Mouse (Mus musculus): ENCODE measurements around the gene Olfr1242. TPM values are rescaled to one million over a fixed set of nuclear protein-coding genes. Genes with fewer than 3 reads are reported as not detected.

Olfr1242 gene
- not detected in 2 replicates for polyA plus RNA-seq (2015; fragmentation: Nextera tagmentation; extraction: Ambion mirVana)

- ATAC-seq (ENCODE audit: insufficient number of reproducible peaks, low FRiP score, low TSS enrichment, low read depth), result no peak
- H3K4me3 ChIP-seq (replicated peaks), result no peak within 1 kb of the TSS
- WGBS, result 86% methylated on average over 1 of the region's 1 CpGs
- no peak within 1 kb of the TSS for H3K9ac ChIP-seq
- H3K36me3 ChIP-seq, result no peaks in the 10 kb centered on the region
- no peaks in the 10 kb centered on the region for H3K9me3 ChIP-seq (replicated peaks)
- no peaks in the 10 kb centered on the region for H3K4me1 ChIP-seq
- no peak within 1 kb of the TSS for H3K4me2 ChIP-seq (replicated peaks)
- H3K27me3 ChIP-seq, result no peaks in the 10 kb centered on the region
- no peak within 1 kb of the TSS for H3K27ac ChIP-seq (replicated peaks)
These were observed at the start of gene Olfr1242 for GRCm38 (mm10) chr2:89498235-89498634. Gene Olfr1242 (minus strand): TSS chr2:89498335.

- Histone ChIP-seq H3K4me1 (no peaks in the 10 kb centered on the region), H3K27ac (replicated peaks) (no peak overlapping the region), H3K9me3 (replicated peaks) (no peaks in the 10 kb centered on the region), H3K4me3 (replicated peaks) (no peak overlapping the region), H3K27me3 (no peaks in the 10 kb centered on the region), H3K4me2 (replicated peaks) (no peak overlapping the region), H3K9ac (no peak overlapping the region), H3K36me3 (no peaks in the 10 kb centered on the region)
- WGBS, result 48% methylated on average over 2 of the region's 2 CpGs
- no peak for ATAC-seq (ENCODE audit: insufficient number of reproducible peaks, low FRiP score, low TSS enrichment, low read depth)
These were observed 46.4 kb upstream of the Olfr1242 start for GRCm38 (mm10) chr2:89544516-89544915.

- Histone ChIP-seq H3K36me3 (no peaks in the 10 kb centered on the region), H3K4me1 (no peaks in the 10 kb centered on the region), H3K4me2 (replicated peaks) (no peak overlapping the region), H3K27ac (replicated peaks) (no peak overlapping the region), H3K9me3 (replicated peaks) (no peaks in the 10 kb centered on the region), H3K4me3 (replicated peaks) (no peak overlapping the region), H3K27me3 (no peaks in the 10 kb centered on the region), H3K9ac (no peak overlapping the region)
- WGBS, result 67% methylated on average over 1 of the region's 1 CpGs
- ATAC-seq (ENCODE audit: insufficient number of reproducible peaks, low FRiP score, low TSS enrichment, low read depth), result no peak
These were observed 41.8 kb upstream of the Olfr1242 start for GRCm38 (mm10) chr2:89539923-89540322.

GRCm38 (mm10) chr2:89531387-89531786 lies 33.3 kb upstream of the Olfr1242 start, which contains the start of gene Olfr1243:
Gene Olfr1243 (minus strand): TSS chr2:89531487.
- no peak within 1 kb of the TSS for H3K4me2 ChIP-seq (replicated peaks)
- no peaks in the 10 kb centered on the region for H3K27me3 ChIP-seq
- no peak within 1 kb of the TSS for H3K27ac ChIP-seq (replicated peaks)
- no peaks in the 10 kb centered on the region for H3K4me1 ChIP-seq
- no peak within 1 kb of the TSS for H3K9ac ChIP-seq
- no peaks in the 10 kb centered on the region for H3K9me3 ChIP-seq (replicated peaks)
- no peak within 1 kb of the TSS for H3K4me3 ChIP-seq (replicated peaks)
- no peaks in the 10 kb centered on the region for H3K36me3 ChIP-seq
- WGBS, result 76% methylated on average over 1 of the region's 1 CpGs
- no peak for ATAC-seq (ENCODE audit: insufficient number of reproducible peaks, low FRiP score, low TSS enrichment, low read depth)

GRCm38 (mm10) chr2:89487026-89487425 lies 11.1 kb downstream of the Olfr1242 start, which contains the start of gene Olfr1241:
Gene Olfr1241 (minus strand): TSS chr2:89487126.
- Histone ChIP-seq H3K4me3 (replicated peaks) (no peak within 1 kb of the TSS), H3K9me3 (replicated peaks) (no peaks in the 10 kb centered on the region), H3K4me2 (replicated peaks) (no peak within 1 kb of the TSS), H3K36me3 (no peaks in the 10 kb centered on the region), H3K4me1 (no peaks in the 10 kb centered on the region), H3K27me3 (no peaks in the 10 kb centered on the region), H3K9ac (no peak within 1 kb of the TSS), H3K27ac (replicated peaks) (no peak within 1 kb of the TSS)
- no peak for ATAC-seq (ENCODE audit: insufficient number of reproducible peaks, low FRiP score, low TSS enrichment, low read depth)

GRCm38 (mm10) chr2:89442900-89443299 lies 55.2 kb downstream of the Olfr1242 start, which contains the start of gene Olfr1240:
Gene Olfr1240 (minus strand): TSS chr2:89443000.
- no peaks in the 10 kb centered on the region for H3K4me1 ChIP-seq
- H3K4me3 ChIP-seq (replicated peaks), result no peak within 1 kb of the TSS
- no peaks in the 10 kb centered on the region for H3K27me3 ChIP-seq
- H3K36me3 ChIP-seq, result no peaks in the 10 kb centered on the region
- no peak within 1 kb of the TSS for H3K4me2 ChIP-seq (replicated peaks)
- no peaks in the 10 kb centered on the region for H3K9me3 ChIP-seq (replicated peaks)
- H3K27ac ChIP-seq (replicated peaks), result no peak within 1 kb of the TSS
- WGBS, result 82% methylated on average over 3 of the region's 3 CpGs
- H3K9ac ChIP-seq, result no peak within 1 kb of the TSS
- ATAC-seq (ENCODE audit: insufficient number of reproducible peaks, low FRiP score, low TSS enrichment, low read depth), result no peak

Other genes with a start within 250 kb of the Olfr1242 start
- gene Olfr1228, start 244.3 kb downstream of the Olfr1242 start, polyA plus RNA-seq (2015; fragmentation: Nextera tagmentation; extraction: Ambion mirVana), result not detected in 2 replicates
- not detected in 2 replicates for gene Olfr1229, start 210.3 kb downstream of the Olfr1242 start, polyA plus RNA-seq (2015; fragmentation: Nextera tagmentation; extraction: Ambion mirVana)
- gene Olfr1230, start 201.1 kb downstream of the Olfr1242 start, polyA plus RNA-seq (2015; fragmentation: Nextera tagmentation; extraction: Ambion mirVana), result not detected in 2 replicates
- gene Olfr1231, start 191.3 kb downstream of the Olfr1242 start, polyA plus RNA-seq (2015; fragmentation: Nextera tagmentation; extraction: Ambion mirVana), result 0.11 TPM in 1 of 2 replicates, not detected in the other
- not detected in 2 replicates for gene Olfr1232, start 168.7 kb downstream of the Olfr1242 start, polyA plus RNA-seq (2015; fragmentation: Nextera tagmentation; extraction: Ambion mirVana)
- not detected in 2 replicates for gene Olfr1233, start 155.9 kb downstream of the Olfr1242 start, polyA plus RNA-seq (2015; fragmentation: Nextera tagmentation; extraction: Ambion mirVana)
- gene Olfr1234, start 133.5 kb downstream of the Olfr1242 start, polyA plus RNA-seq (2015; fragmentation: Nextera tagmentation; extraction: Ambion mirVana), result 0.08 TPM in 1 of 2 replicates, not detected in the other
- not detected in 2 replicates for gene Olfr1238, start 88.7 kb downstream of the Olfr1242 start, polyA plus RNA-seq (2015; fragmentation: Nextera tagmentation; extraction: Ambion mirVana)
- 0.12 TPM in 1 of 2 replicates, not detected in the other for gene Olfr1239, start 77.9 kb downstream of the Olfr1242 start, polyA plus RNA-seq (2015; fragmentation: Nextera tagmentation; extraction: Ambion mirVana)
- 0.13 and 0.14 TPM in 2 replicates for gene Olfr1240, start 55.3 kb downstream of the Olfr1242 start, polyA plus RNA-seq (2015; fragmentation: Nextera tagmentation; extraction: Ambion mirVana)
- gene Olfr1241, start 11.2 kb downstream of the Olfr1242 start, polyA plus RNA-seq (2015; fragmentation: Nextera tagmentation; extraction: Ambion mirVana), result not detected in 2 replicates
- gene Olfr1243, start 33.2 kb upstream of the Olfr1242 start, polyA plus RNA-seq (2015; fragmentation: Nextera tagmentation; extraction: Ambion mirVana), result not detected in 2 replicates
- not detected in 2 replicates for gene Olfr1245, start 80.1 kb upstream of the Olfr1242 start, polyA plus RNA-seq (2015; fragmentation: Nextera tagmentation; extraction: Ambion mirVana)
- not detected in 2 replicates for gene Olfr1246, start 94.8 kb upstream of the Olfr1242 start, polyA plus RNA-seq (2015; fragmentation: Nextera tagmentation; extraction: Ambion mirVana)
- gene Olfr1247, start 115.8 kb upstream of the Olfr1242 start, polyA plus RNA-seq (2015; fragmentation: Nextera tagmentation; extraction: Ambion mirVana), result 0.05 TPM in 1 of 2 replicates, not detected in the other
- not detected in 2 replicates for gene Olfr1248, start 119.9 kb upstream of the Olfr1242 start, polyA plus RNA-seq (2015; fragmentation: Nextera tagmentation; extraction: Ambion mirVana)
- not detected in 2 replicates for gene Olfr1249, start 136.6 kb upstream of the Olfr1242 start, polyA plus RNA-seq (2015; fragmentation: Nextera tagmentation; extraction: Ambion mirVana)
- not detected in 2 replicates for gene Olfr1250, start 163.1 kb upstream of the Olfr1242 start, polyA plus RNA-seq (2015; fragmentation: Nextera tagmentation; extraction: Ambion mirVana)
- gene Olfr1251, start 173.6 kb upstream of the Olfr1242 start, polyA plus RNA-seq (2015; fragmentation: Nextera tagmentation; extraction: Ambion mirVana), result not detected in 2 replicates
- gene Olfr1252, start 226.7 kb upstream of the Olfr1242 start, polyA plus RNA-seq (2015; fragmentation: Nextera tagmentation; extraction: Ambion mirVana), result not detected in 2 replicates